Mouse (Mus musculus) lung, postnatal 4 days (tissue): ENCODE measurements around the gene Urb1.

Experiments
- DNase-seq, 2 experiments: peaks; one replicate each; pipeline ENCODE4 v3.0.0; 2021

Urb1 gene

DNA sequence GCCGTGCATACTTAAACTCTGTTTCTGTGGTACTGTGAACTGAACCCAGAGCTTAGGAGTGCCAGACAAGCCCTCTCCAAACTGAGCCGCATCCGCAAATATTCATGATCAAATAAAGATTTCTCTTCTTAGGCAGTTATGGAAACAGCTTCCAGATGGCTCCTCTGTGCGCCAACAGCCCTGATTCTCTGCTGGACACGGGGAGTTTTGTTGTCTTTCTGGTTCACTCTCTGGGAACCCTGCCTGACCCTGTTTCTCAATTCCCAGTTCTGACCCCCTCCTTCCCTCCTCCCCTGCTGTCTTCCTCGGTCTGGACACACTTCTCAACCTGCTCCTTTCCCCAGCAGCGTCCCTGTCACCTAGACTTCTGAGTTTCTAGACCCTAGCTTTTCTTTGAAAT lies 12.8 kb upstream of the Urb1 start:
- no peak for DNase-seq

DNA sequence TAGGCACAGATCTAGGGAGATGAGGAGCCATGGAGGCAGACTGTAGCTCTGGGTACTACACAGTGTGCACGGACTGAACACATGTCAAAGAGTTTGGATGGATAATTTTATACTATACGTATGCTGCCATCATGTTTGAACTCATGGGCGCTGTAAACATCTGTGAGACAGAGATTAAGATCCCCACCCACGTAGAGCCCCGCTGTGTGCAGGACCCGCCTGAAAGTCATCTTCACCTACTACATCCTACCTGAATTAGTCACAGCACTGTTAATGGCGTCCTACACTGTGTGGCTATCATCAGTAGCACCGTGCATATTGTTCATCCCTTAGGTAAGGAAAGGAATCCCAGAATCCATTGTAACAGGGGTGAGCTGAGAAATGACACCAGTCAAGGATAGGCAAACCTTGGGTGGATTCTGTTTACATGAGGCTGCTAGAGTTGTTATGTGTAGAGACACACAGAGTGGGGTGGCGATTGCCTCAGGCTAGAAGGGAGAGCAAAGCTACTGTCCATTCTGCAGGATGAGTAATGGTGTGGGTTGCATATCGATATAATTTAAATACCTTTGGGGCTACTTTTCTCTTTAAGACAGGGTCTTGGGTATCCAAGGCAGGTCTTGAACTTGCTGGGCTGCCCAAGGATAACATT lies 12.2 kb upstream of the Urb1 start:
- no peak for DNase-seq

DNA sequence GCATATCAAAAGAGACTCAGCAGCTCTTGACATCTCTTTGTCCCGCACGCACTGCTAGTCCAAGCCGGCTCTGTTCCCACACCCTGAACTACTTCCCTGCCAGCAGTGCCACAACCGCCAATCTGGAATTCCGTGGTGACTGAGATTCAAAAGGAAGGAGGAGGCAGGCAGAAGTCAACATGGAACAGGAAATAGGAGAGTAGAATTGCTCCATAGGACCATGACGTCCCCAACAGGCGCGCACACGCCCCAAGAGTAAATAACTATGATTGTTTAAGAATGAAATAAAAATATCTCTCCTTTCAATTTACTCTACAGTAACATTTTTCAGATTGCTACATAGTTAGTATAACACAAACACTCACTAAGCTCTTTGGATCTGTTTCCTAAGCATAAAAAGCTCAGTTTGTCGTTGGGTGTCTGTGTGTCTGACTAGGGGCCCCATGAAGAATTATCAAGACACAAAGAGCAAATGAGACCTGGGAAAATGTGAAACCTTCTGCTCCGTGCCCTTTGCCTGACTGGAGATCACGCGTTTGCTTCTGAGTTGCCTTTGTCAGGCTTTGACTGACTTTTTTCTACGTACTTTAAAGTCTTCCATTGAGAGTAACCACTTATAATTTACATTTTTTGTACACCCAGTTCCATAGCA lies 11.0 kb upstream of the Urb1 start:
- DNase-seq = peak; percentile 55 to 58

DNA sequence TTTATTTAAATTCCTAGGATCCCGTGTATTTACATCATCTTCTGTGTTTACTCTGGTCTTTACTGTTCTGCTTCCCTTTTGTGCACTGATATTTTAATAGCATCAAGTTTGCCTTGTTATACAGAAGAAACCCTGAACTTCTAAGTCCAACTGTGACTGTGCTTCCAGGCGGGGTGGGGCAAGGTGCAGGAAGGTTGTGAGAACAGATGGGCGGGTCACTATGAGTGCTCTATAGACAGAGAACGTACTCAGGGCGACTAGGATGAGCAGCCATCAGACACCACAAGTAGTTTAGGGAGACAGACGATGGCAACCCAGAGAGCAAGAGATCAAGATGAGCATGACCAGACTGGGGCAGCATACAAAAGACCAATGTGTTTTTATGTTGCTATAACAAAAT lies 10.1 kb upstream of the Urb1 start:
- DNase-seq = no peak

DNA sequence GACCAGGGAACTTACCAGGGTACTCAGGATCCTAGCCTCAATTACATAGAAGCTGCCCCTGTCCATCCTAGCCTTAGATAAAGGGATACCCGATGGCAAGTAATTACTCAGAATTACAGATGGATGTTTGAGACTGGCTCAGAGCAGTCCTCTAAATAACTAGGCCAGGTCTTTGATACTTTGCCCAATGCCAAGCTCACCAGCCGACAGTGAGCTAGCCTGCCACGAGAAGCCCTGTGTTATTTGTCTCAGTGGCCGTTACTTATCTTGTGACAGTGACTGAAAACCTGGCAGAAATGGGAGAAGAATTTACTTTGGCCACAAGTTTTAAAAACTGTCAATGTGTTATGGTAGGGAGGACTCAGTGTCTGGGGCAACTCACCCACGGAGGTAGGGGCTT lies 1.9 kb upstream of the Urb1 start:
- no peak for DNase-seq

DNA sequence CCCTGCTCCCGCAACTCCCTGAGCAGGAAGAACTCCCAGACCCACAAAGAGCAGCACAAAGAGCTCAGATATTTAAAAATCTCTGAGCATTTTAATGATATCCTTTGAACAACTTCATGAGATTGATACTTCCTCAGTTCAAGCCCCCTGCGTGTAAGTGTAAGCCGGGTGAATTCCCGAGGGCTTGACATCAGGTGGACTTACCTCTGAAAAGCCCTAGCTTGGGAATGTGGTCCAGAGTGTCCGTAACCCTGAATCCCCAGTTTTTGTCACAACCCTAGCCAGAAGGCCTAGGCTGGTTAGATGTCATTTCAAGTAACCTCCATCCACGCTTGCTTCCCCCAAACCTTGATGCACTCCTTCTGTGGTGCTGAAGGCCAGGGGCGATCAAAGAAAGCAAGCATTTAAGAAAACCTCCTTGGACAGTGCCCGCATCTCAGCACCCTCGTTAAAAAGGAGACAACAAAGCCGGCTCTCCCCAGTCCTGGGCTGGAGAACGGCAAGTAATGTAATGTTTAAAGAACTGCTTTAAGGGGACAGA lies 573 bp upstream of the Urb1 start:
- DNase-seq = no peak

DNA sequence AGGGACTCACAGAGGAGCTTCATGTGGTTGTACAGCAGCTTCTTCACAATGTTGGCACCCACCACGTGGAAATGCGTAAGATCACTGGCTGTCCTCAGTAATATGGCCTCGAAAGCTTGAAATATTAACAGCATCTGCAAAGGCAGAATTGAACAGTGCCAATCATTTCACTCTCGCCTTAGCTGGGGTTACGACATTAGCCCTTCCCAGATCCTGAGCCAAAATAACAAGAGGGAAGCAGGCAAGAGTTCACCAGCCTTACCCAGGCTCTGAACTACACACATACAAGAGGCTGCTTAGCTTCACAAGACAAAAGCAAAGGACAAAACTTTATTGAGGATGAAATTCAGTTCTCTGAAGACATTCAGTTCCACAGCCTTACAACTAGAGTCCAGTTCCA lies 5.7 kb downstream of the Urb1 start:
- DNase-seq = no peak

DNA sequence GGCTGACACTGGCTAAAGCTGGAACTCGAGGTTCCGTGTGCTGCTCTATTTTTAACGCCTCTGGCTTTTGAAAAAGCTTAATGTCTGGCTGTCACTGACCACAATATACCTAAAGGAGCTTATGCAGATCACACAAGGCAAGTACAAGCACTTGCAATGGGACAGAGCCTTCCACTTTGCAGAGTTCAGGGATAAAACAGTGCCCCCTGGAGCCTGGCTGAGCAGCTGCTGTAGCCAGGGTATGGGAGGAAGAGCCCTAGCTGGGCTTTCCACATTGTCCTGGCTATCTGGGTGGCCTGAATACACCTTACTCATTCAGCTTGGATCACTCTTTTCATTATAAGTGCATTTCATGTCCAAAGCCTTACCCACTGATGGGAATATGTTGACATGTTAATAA lies 8.3 kb downstream of the Urb1 start:
- DNase-seq = peak in 1 of 2 experiments; percentile 30

DNA sequence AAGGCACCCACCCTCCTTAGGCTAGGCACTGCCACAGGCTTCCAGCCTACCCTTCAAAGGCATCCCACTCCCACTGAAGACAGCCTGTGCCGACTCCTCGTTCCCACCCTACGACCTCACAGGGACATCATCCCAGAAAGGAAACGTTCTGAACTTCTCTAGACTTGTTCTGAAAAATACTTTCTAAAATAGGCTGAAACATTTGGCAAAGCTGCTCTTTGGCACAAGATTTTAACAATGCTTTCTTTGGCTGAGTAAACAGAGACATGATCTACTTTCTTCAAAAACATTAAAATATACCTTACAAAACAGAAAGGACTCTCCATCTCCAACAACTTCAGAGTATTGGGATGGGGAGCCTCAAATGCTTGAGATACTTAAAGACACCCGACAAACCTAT lies 9.0 kb downstream of the Urb1 start:
- DNase-seq = no peak

DNA sequence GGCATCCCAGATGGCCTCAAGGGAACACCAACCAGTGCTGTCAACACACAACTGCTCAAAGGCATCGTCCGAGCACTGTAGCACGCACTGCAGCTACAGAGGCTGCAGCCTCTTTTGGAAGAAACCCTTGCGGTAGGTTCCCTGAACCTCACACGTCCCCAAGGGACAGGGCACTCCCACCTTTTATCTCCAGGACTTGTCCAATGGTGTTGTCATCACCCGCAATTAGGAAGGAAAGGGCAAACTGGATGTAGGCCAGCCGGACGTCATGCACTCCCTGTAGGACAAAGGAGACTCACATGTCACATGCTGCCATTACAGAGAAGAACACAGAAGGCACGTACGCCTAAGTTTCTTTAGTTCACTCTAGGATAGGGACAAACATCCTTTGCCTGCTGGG lies 10.4 kb downstream of the Urb1 start:
- DNase-seq = no peak

DNA sequence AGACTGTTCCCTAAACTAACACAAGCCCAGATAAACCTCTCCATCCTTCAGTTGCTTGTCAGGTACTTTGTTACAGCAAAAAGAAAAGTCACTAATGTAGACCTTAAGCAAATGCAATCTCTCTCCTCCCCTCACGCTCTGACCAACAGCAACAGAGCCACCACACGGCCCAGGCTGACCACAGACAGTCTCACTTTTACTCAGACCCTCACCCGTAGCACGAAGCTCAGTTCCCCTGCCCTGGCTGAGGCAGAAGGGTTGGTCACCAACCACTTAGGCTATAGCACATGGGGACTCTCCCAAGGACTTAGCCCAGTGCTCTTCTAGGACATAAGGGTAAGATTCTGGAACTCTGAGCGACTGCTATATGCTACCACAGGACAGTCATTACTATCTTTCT lies 11.4 kb downstream of the Urb1 start:
- DNase-seq = no peak

DNA sequence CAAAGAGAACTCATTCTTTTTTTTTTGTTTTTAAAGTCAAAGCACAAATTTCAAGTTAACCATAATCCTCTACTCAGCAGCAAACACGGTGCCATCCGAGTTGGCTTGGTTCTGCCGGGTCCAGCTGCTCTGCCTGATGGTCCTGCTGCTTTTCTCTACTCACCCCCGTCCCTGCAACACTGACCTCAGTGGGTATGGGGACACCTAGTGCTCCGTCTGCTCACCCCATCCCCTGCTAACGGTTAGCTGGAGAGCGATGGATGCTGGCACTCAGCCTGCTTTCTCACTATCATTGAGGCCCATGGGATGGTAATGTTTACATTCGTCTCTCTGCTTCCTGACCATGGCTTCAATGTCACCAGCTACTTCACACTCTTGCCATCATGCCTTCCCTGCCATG lies 11.8 kb downstream of the Urb1 start:
- no peak for DNase-seq

DNA sequence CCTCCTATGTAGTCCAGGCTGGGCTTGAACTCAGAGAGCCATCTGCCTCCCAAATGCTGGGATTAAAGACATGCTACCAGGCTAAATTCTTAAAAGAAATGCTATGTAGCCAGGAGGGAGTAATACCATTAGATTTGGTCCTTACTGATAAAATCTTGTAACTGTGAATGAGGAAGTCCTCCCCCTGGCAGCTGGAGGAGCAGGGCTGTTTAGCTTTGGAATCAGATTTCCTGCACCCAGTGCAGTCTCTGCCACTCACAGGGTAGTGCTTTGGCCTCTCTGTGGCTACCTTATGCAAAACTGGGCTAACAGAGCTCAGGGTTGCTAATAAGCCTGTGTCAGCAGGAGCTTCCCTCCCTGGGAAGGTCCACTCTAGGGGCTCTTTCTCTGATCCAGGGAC lies 15.5 kb downstream of the Urb1 start:
- no peak for DNase-seq

DNA sequence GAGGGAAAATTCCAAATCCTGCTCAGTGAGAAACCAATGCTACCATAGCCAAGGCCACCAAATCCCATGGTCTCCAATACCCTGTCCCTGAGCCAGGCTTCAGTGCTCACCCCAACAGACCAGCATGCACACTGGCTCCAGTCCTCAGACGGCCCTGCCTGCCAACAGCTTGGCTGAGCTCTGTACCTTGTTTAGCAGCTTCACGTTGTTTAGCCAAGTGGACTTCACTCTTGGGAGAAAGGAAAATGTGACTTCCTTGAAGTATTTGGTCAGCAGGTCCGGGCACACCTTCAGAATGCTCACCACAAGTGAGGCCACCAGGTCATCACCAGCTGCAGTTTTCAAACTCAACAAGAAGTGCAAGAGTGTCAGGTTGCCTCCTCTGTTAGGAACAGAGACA lies 17.7 kb downstream of the Urb1 start:
- no peak for DNase-seq

DNA sequence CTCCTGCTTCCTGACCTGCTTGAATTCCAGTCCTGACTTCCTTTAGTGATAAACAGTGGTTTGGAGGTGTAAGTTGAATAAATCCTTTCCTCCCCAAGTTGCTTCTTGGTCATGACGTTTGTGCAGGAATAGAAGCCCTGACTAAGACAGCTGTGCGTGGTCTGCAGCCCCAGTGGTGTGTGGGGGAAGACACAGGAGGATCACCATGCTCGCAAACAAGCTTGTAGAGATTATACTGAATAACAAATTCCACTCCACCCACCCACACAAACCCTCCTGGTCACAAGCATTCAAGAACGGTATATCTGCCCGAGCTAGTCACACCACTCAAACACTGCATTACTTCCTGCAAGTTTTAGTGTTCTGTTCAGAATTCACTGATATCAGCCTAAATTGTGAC lies 18.1 kb downstream of the Urb1 start:
- DNase-seq = no peak

DNA sequence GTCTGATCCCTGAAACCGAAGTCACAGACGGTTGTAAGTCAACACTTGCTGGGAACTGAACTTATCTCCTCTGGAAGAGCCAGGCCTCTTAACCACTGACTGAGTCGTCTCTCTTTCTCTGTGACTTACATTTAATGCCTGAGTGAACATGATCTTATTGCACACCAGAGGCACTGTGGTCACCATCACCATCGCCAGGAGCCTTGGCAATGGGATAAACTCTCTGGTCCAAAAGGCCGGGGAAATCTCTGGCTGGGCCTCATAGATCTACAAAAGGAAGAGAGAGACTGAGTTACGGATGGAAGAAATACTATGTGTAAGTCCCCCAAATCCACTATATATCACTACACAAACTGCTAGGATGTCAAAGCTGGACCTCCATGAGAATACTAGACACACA lies 19.3 kb downstream of the Urb1 start:
- DNase-seq = no peak

DNA sequence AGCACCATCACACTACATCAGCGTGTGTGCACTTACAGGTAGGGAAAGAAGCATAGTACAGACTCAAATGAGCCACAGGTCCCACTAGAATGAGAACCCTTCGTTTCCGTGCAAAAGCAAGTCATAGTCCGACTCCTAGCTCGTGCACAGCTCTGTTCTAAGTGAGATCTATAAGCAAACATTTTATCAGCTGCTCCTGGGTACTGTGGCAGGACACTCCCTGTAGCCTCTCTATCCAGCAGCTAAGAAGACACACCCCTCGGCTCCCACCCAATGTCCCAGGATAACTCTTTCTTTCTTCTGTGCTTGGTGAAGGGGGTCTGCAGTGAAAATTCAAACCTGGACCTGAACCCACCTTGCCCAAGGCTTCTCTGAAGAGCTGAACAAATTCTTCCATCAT lies 21.6 kb downstream of the Urb1 start:
- DNase-seq = no peak

DNA sequence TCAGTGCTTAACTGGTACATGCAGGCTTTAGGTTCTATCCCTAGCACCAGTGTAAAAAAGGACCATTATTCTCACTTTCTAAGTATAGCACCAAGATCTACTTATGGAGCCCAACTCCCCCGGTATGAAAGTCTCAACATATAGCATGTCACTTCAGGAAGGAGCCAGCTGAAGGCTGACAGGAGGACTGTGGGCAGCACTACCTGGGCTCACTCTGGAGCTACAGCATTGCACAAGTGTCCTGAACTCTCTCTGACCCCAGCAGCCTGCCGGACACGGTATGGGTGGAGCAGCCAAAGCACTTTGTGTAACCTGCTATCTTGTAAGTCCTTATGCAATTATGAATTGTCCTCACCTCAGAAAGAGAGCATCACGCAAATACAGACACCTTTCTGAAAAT lies 25.0 kb downstream of the Urb1 start:
- DNase-seq = no peak

DNA sequence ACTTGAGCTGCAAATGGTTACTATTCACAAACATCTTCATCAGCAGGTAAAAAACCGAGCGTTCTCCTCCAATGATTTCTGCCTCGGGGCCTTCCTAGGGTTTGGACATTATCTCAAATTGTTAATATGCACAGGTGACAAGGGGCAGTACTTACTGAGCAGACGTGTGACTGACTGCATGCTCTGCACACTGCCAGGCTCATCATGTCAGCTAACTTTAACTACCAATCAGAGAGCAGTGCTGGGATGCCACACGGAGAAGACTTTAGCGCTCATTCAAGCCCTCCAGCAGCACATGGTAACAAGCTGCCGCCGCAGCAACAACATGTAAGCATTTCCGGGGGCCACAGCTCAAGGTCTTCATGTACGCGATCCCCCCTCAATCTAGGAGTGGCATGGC lies 26.9 kb downstream of the Urb1 start:
- DNase-seq = no peak

DNA sequence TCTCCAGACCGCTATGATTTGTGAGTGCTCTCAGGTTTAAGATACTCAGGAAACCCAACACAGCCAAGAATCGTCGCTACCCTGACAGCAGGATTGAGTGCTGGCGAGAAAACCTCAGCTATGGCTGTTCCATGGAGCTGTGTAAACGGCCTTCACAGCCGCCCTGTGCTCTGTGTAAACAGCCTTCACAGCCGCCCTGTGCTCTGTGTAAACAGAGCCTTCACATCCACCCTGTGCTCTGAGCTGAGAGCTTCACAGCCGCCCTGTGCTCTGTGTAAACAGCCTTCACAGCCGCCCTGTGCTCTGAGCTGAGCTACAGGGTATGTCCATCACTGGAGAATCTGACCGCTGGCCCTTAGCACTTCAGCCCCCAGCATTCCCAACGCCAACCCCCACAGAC lies 30.4 kb downstream of the Urb1 start:
- DNase-seq = no peak

DNA sequence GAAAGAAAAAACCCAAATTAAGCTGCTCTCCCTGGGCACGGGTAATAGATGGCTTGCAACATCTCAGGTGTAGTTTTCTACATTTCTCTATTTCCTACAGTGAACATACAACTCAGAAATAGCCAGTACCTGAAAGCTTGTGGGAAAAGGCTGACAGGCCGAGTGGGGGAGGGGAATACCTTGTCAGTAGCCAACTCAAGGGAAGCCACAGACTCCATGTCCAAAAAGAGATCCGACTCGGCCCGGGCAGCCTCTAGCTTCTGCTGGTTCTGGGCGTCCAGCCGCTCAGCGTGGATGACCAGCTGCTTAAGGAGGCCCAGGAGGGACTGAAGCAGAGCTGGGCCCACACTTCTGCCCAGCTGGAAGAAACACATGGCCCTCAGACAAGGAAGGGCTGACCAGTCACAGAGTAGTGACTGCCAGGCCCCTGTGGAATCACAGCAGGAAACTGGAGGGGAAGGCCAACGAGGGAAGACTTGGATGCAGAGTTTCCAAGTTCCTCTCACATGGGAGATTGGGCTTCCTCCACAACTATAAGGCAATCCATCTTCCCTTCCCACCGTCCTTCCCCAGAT lies 34.2 kb downstream of the Urb1 start:
- DNase-seq = no peak

DNA sequence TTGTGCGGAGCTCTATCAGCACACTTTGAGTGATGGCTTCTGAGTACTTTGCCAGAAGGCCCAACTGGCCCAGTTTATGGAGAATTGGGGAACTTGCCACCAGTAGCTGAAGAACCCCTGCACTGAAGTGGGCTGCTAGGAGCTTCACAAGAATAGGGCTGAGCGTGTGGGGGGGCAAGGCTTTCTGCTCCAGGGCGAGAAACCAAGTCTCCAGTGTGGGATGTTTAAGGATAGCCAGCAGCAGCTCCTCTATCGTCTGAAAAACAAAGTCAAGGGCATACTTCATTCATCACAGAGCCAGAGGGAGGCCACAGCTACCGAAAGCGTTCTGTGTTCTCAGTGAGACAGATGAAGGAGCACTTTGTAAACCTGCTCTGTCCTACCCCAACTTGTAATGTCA lies 35.6 kb downstream of the Urb1 start:
- no peak for DNase-seq

DNA sequence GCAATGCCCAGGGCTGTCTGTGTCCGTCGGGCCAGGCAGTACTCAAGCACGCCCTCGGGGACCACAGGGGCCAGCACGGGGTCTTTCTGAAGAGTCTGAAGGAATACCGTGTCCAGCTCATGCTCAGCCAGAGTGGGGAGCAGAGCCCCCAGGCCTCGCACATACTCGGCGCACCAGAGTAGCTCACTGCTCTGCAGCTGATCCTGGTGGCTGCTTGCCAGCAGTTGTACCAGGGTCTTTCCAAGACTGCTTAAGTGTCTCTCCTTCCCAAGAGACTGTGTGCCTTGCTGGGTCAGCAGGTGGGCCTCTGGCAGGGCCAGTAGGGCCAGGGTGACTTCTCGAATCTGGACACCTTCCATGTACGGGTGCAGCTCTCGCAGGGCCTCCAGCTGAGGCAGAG lies 36.0 kb downstream of the Urb1 start:
- no peak for DNase-seq

DNA sequence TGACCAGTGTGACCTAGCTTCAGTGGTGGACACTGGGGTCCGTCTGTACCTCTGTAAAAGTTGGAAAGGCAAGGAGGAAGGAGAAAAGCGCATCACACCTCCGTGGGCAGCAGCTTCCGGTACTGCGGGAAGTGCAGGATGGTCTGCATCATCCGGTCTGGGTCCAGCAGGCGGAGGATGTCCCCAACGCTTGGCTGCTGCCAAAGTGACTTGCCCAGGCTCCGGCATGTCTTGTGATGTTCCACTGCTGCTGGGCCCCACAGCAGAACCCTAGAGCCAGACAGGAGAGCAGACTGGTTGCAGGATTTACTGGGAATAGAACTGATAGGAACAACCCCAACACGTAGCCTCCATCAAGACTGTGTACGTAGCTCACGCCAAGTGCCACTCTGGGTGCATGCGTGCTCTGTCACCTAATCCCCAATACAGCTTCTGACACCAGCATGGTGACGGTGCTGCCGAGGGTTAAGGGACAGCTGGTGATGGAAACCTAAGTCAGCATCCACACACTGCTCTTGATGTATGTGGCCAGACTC lies 43.2 kb downstream of the Urb1 start:
- peak; percentile 14 to 56 for DNase-seq
